Mouse (Mus musculus) layer of hippocampus, adult 18-20 months (tissue): Measurements from ENCODE around the gene Scn11a. TPM values are rescaled to one million over a fixed set of nuclear protein-coding genes. Genes with fewer than 3 reads are reported as not detected.

ENCODE experiments used
- DNase-seq, 2 experiments: peaks; one replicate each; pipeline ENCODE4 v3.0.0; 2022; ENCODE audit warnings: low spot score in 2 of 2
- total RNA-seq, 2 experiments: library from RNA; stranded (reverse); gene quantifications; 2 replicates each; pipeline ENCODE4 v1.2.3; 2021

The Scn11a gene
- total RNA-seq, 2 experiments from 2014 or later = not detected

DNA sequence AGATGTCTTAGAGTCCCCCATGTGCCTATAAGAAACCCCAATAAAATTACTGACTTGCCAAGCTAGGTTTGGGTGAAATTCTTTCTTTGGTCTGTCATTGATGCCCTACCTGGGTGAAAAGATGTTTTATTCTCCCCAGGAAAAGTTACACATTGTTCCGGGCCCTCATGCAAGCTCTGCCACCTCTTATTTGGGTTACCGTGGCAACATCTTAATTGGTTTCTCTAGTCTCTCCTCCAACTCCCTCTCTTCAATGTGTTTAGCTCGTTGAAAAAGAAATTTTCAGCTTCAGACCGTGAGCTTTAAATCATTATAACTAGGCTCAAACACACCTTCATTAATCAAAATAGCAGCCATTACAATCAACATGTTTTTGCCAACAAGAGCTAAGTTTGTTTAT, 28.5 kb downstream of the Scn11a start:
- DNase-seq = no peak

DNA sequence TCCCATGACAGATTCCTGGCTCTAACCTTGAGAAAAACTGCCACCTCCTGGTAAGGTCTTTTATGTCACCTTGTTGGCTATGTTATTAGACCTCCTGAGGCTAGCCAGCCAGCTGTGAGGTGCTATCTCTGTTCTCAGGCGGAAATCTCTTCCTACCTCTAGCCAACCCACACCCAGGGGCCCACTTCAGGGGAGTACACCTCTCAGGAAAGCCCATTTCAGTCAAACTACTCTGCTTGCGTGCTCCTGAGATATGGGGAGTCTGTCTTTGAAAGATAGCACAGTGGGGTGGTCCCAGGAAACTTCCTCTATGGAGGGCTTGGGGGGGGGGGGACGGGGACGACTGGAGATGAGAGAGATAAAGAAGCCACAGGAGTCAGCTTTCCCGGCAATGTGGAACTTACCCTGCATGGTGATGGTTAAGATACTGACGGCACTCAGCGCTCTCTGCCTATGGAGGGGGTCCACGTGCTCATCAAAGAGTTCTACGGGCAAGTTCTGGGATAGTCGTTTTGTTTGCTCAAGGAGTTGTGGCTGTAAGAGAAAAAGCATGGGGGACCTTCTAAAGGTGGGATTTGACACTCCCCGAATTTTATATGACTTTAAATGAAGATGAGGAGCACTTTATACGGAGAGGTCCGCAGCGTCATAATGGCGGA, 29.9 kb downstream of the Scn11a start:
- DNase-seq = no peak

DNA sequence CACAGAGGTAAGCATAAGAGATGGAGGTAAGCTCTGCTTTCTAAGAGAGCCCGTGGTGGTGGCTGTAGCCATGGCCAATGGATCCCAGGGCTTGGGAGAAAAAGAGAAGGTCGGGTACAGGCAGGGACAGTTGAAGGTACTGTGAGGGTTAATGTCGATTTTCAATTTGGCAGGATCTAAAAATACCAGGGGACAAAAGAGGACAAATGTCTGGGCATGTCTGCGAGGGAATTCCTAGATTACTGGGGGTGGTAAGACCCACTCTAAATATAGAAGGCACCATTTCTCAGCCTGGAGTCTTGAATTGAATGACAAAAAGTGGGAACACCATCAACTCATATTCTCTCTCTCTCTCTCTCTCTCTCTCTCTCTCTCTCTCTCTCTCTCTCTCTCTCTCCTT, 30.8 kb downstream of the Scn11a start:
- no peak for DNase-seq

DNA sequence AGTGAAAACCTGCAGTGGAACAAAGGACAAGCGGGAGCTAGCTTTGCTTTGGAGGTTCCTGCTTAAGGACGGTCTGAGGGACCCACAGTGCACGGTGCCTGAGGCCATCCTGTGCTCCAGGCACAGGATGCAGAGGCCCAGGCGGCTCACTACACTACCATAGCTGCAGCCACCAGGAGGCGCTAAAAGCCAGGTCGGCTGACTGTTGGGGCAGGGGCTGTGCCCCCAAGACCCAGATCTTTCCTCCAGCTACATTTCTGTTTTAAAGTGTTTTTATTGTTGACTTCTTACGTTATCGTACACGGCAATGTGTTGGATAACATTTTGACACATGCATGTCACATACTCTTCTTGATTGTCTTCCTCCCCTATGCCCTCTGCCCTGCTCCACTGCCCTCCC, 32.8 kb downstream of the Scn11a start:
- no peak for DNase-seq

DNA sequence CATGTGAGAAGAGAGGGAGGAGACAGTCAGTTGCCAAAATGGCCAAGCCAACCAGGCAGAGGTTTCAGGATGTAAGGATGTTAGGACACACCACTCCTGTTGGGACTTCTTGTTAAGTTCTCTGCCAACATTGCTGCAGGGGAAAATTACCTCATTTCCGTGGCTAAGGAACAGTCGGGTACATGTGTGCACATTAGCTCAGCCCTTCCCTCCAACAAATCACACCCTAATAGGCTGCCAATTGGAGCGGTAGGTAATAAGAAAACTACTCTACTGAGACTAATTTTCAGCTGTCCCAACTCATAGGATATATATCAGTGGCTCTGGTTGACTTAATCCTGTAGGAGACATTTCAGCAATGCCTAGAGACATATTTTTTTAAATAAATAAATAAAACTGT, 44.4 kb downstream of the Scn11a start:
- DNase-seq = no peak

DNA sequence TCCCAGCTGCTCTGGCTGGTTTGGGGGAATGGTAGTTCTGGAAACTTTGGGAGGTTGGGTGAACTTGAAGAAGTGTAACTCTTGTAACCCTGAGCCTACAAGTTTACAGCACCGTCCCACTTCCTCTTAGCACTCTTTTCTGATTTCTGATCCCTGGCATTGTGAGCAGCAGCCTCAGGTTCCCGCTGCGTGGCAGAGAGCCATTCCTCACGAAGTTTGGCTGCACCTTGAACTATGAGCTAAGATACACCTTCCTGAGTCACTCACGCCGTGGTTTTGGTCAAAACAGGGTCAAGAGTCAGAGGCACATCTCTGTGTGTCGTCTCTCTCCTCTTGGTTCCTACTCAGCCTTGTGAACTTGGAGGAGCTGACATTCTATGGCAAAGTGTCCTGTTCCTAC, 48.6 kb downstream of the Scn11a start:
- DNase-seq = no peak

DNA sequence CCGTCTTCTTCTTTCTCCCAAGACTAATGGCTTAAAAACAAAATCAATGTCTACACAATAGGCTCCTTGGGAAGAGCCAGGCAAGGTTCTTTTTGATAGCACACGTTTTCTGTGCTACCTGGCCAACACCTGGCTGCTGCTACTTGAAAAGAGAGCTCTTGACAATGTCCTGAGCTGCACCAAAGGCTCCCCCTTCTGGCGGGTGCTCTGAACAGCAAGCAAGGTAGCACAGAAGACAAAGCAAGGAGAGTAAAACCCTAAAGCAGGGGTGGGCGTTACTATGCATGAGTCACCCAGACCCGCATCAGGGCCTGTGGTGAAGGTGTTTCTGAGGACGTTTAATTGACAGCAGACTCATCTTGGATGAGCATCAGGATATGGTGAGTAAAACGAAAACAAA, 56.7 kb downstream of the Scn11a start:
- peak in 1 of 2 experiments; percentile 5 for DNase-seq

DNA sequence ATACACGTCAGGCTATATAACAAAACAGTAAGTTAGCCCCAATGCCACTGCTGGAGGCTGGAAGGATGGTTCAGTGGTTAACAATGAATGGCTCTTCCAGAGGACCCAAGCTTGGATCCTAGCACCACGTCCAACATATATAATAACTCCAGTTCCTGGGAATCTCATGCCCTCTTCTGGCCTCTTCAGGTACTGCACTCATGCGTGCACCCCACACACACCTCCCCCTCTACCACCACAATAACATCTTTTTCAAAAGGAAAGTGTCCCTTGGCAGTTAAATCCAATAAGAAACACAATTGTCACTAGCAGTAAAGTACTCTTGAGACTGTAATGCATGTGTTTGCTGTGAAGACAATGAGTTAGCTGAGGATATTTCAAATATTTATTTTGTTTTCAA, 65.0 kb downstream of the Scn11a start:
- DNase-seq = no peak

DNA sequence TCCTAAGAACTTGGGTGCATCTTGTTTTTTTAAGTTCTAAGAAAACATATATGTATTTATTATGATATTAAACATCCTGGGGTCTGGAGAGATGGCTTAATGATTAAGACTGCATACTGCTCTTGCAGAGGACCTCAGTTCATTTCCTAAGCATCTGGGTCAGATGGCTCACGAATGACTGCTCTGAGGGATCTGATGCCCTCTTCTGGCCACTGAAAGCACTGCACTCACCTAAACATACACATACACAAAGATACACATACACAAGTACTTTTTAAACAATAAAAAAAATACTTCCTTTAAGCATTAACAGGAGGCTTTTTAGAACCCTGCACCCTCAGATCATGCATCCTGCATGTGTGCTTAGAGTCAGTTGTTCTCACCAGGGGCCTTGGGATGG, 65.8 kb downstream of the Scn11a start:
- DNase-seq = no peak

DNA sequence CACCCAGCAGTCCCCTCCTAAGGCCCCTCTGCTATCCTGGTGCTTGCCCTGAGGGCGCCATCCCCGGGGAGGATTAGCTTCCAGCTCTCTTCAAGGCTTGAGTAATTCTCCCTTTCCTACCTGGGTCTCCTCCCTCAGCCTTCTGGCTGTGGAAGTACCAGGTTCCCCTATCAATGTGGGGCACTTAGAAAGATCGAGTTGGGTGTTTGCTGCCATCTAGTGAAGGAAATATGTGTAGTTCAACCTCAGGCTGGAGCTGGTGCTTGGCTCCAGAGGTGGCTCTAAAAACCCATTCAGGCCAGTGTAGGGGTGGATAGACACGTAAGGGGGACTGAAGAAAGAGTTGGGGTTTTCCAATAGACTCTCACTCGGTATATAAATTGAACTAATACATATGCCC, 73.7 kb downstream of the Scn11a start:
- DNase-seq = peak; percentile 8 to 55

DNA sequence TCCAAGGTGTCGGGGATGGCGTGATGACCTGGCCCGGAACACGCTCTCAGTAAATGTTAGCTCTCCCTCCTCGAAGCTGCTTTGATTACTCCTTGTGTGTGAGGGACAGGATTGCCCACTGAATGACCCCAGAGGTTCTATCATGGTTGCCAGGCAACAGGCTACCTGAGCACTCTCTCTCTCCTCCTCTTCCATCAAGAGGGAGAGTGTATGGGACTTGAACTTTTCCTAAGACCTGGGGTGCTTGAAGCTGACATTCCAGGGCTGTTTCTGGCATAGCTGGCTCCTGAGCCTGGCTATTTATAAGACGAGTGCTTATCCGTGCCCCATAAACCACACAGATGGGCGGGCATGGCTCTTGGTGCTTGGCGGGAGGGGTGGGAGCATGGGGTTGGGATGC, 76.1 kb downstream of the Scn11a start:
- no peak for DNase-seq

DNA sequence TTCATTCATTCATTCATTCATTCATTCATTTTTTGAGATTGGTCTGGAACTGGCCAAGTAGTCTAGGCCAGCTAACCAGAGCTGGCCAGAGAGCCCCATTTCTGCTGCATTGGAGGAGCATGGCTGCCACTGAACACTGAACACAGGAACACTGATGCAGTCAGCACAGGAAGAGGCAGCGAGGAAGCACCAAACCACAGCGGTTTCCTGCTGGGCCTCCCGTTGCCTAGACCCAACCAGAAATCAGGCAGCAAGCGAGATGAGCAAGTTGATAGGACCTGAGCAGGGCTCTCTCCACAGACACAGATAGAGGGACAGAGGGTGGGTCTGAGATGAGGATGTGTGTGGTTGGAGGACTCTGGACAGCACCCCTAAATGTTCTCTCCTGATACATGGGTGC, 81.4 kb downstream of the Scn11a start:
- DNase-seq = no peak

DNA sequence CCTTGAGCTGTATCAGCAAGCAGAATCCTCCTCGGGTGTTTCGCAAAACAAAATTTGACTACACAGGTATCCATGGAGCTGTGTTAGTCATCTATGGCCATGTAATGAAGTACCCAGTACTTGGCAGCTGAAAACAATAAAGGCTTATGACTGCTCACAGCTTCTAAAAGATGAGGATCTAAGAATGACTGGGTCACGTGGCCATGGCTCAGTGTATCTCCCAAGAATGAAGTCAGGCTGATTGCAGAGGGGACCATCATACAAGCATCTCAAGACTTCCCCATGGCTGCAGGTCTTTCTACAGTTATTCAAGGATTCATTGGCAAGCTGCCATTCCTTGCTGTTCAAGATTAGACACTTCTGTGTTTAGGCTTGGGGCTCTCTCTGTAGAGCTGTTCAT, 81.9 kb downstream of the Scn11a start:
- DNase-seq = no peak

DNA sequence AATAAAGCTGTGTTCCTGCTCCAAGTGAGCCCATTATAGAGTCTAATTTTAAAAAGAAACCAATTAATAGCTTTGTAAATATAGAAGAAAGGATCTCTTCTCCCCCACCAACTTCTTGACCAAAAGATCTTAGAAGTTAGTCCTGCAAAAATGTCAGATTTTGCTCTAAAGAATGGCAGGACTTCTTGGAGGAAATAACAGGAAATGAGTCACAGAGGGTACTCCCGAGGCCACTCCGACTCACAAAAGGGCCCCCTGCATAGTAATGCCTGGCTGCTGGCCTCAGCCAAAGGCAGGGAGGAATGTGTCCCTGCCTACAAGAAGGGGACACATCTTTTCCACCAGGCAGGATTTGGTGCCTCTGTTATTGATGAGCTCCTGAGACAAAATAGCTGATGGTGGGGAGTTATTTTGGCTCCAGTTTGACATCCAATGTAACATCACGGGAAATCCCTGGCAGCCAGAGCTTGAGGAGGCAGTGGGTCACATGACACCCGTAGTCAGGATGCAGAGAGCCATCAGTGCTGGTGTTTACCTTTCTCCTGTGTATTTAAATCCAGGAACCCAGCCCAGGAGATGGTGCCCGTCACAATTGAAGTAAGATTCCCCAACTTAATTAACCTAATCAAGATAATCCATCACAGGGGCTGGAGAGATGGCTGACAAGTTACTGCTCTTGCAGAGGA, 84.0 kb downstream of the Scn11a start:
- no peak for DNase-seq

DNA sequence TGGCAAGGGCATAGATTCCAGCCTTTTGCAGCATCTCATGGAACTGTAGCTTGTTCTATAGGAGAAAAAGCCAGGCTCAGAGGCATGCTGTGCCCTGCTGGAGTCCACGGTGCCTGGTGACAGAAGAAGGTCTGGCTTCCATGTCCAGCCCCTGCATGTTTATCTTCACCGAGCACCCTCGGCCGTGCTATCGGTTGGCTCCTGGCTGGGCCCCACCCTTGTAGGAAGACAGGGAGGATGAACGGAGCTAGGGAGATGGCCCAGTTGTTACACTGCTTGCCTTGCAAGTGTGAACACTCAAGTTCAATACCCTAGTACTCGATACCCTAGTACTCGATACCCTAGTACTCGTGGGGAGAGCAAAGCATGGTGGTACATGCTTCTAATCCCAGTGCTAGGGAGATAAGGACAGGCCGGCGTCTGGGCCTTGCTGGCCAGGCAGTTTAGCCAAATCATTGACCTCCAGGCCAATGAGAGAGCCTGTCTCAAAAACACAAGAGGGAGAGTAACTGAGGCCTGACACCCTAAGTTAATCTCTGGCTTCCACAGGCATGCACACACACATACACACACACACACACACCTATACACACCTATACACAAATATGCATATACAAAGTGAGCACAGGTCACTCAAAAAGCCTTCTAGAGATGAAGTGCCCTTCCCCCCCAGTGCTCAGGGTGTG, 96.7 kb downstream of the Scn11a start:
- no peak for DNase-seq

DNA sequence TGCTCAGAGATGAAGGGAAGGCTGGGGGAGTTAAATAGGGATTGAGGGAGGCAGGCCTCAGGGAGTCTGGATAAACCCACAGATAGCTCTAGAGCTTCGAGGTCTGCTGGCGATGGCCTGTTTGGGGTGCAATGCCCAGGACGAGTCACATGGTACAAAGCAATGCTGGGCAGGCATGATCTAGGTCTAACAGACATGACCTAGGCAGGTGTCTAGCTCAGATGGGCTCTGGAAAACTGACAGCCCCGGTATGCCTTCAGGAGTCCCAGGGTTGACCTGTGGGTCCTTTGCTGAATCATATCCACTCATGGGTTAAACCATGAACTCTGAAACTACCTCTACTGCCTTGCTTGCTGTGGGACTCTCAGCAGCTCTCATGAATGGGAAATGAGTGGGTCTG, 98.3 kb downstream of the Scn11a start:
- DNase-seq = no peak

DNA sequence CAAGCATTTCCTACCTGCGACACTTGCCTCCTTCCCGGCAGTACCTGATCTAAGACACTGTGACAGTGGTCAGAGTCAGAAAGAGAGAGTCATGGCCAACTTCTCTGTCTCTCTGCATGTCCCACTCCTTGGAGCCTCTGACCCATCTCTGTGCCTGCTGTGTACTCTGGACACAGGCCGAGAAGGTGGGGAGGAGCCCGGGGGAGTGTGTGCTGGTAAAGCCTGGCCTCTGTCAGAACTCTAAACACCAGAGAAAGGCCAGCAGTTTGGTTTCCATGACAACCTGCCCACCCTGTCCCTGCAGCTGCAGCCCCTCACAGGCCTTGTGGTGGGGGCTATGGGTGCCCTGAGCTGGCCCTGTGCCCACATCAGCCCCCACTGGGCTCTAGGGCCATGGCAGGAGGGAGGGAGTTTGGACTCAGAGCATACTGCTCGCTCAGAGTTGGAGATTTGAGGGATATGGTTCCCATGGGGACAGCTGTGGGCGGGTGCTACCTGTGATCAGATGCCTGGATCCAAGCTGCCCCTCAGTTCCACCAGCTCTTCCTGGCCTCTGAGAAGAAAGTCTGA, 99.9 kb downstream of the Scn11a start:
- no peak for DNase-seq

DNA sequence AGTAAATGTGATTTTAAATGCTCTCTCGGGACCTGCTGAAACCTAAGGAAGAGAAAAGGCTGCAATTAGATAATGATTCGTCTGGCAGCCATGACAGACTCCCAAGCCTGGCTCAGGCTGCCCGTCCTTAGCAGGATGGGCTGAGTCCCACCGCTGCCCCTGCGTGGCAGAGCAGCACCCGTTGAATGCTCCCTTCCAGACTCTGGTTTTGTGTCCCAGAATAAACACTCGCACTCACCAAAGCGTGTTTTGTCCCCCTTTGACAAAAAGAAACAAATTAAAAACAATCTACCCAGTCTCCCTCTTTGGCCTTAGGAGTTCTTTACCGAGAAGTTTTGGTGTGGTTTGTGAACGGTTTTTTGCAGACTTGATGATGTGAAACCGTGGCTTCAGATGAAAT, 106.0 kb downstream of the Scn11a start, which contains the start of gene Scn10a:
Gene Scn10a, minus strand, starts transcription at position 101 of the 400 bp plus-strand sequence.
- no peak for DNase-seq

DNA sequence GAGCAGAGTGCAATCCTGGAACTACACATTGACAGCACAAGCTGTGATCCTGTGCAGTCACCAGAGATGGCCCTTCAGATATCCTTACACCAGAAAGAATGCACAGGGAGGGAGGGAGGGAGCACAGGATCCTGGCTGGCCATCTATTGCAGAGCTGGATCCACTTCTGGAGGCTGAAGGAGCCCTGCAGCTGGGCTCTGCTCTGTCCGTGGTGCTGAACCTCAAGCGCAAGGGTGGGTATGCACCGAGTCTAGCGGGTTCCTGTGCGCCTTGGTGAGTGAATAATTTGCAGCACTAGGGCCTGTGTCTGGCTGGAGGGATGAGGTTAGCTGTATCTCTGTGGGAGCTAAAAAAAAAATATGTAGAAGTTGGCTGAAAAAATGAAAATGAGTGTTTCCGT, 118.6 kb downstream of the Scn11a start:
- no peak for DNase-seq
